Mouse (Mus musculus) thymus, postnatal 14 days (tissue): ENCODE data around the gene Mrgprg.

Source experiments
- DNase-seq: peaks from one replicate; pipeline ENCODE4 v3.0.0; 2021

Mrgprg gene

GRCm38 (mm10) chr7:143755357-143756124, 11.3 kb downstream of the Mrgprg start:
- no peak for DNase-seq

- DNase-seq, result peak; percentile 77
Observed at GRCm38 (mm10) chr7:143753990-143754715, 12.6 kb downstream of the Mrgprg start.

- no peak for DNase-seq
Observed at GRCm38 (mm10) chr7:143752606-143753005, 14.2 kb downstream of the Mrgprg start.

- DNase-seq, result no peak
Observed at GRCm38 (mm10) chr7:143752056-143752455, 14.7 kb downstream of the Mrgprg start.

- DNase-seq, result no peak
Observed at GRCm38 (mm10) chr7:143751380-143751779, 15.4 kb downstream of the Mrgprg start.

GRCm38 (mm10) chr7:143749045-143749444, 17.7 kb downstream of the Mrgprg start:
- no peak for DNase-seq

GRCm38 (mm10) chr7:143748041-143748868, 18.5 kb downstream of the Mrgprg start:
- peak; percentile 85 for DNase-seq

- DNase-seq, result no peak
Observed at GRCm38 (mm10) chr7:143740653-143741052, 26.1 kb downstream of the Mrgprg start.

GRCm38 (mm10) chr7:143739511-143740461, 27.0 kb downstream of the Mrgprg start:
- DNase-seq, result peak; percentile 75

GRCm38 (mm10) chr7:143738601-143739006, 28.2 kb downstream of the Mrgprg start:
- DNase-seq, result no peak

- DNase-seq, result no peak
Observed at GRCm38 (mm10) chr7:143738194-143738593, 28.6 kb downstream of the Mrgprg start.

- no peak for DNase-seq
Observed at GRCm38 (mm10) chr7:143733746-143734145, 33.0 kb downstream of the Mrgprg start.

- no peak for DNase-seq
Observed at GRCm38 (mm10) chr7:143729886-143730285, 36.9 kb downstream of the Mrgprg start.

GRCm38 (mm10) chr7:143726396-143726795, 40.4 kb downstream of the Mrgprg start:
- peak; percentile 31 for DNase-seq

GRCm38 (mm10) chr7:143723841-143724240, 43.0 kb downstream of the Mrgprg start:
- DNase-seq, result no peak

GRCm38 (mm10) chr7:143722646-143723045, 44.1 kb downstream of the Mrgprg start:
- no peak for DNase-seq

GRCm38 (mm10) chr7:143717811-143718210, 49.0 kb downstream of the Mrgprg start:
- DNase-seq, result no peak
